Mouse (Mus musculus) hindbrain, embryonic 12.5 days (tissue): ENCODE measurements at regions not wholly inside any gene's neighbourhood (a gene's known extent, or its start where the extent isn't known, plus 50 kb on each side); places are given as distances from the start of the nearest gene placed in this dataset.

Experiments
- ATAC-seq: fragments of 200-750 bp; cut with Nextera tagmentation; 2 replicates; pipeline ENCODE4 v1.8.0; 2017; ENCODE audit warnings: moderate TSS enrichment; ENCODE audit not compliant: low FRiP score
- H3K27ac ChIP-seq: fragments of 300-500 bp; sonication (generic); 2 replicates; pipeline ENCODE4 v1.5.1; 2016; ENCODE audit warnings: mild to moderate bottlenecking
- H3K27me3 ChIP-seq: fragments of 300-500 bp; sonication (generic); 2 replicates; pipeline ENCODE4 v1.6.1; 2016; ENCODE audit warnings: mild to moderate bottlenecking
- H3K36me3 ChIP-seq: fragments of 300-500 bp; sonication (generic); 2 replicates; pipeline ENCODE4 v1.6.1; 2016; ENCODE audit warnings: mild to moderate bottlenecking
- H3K4me1 ChIP-seq: fragments of 300-500 bp; sonication (generic); 2 replicates; pipeline ENCODE4 v1.6.1; 2016
- H3K4me2 ChIP-seq: fragments of 300-500 bp; sonication (generic); replicated peaks from 2 replicates; pipeline ENCODE4 v1.6.1; 2016; ENCODE audit warnings: mild to moderate bottlenecking
- H3K4me3 ChIP-seq: fragments of 300-500 bp; sonication (generic); 2 replicates; pipeline ENCODE4 v1.5.1; 2016; ENCODE audit warnings: mild to moderate bottlenecking
- H3K9ac ChIP-seq: fragments of 300-500 bp; sonication (generic); 2 replicates; pipeline ENCODE4 v1.6.1; 2016; ENCODE audit warnings: mild to moderate bottlenecking, moderate library complexity
- H3K9me3 ChIP-seq: fragments of 300-500 bp; sonication (generic); replicated peaks from 2 replicates; pipeline ENCODE4 v1.6.1; 2016; ENCODE audit warnings: mild to moderate bottlenecking
- WGBS: fragments of 180-500 bp; shearing (Covaris S2); methylation state at CpG from one replicate; pipeline ENCODE4 v1.1.7; 2016; 5-methylcytosine and 5-hydroxymethylcytosine counted together

DNA sequence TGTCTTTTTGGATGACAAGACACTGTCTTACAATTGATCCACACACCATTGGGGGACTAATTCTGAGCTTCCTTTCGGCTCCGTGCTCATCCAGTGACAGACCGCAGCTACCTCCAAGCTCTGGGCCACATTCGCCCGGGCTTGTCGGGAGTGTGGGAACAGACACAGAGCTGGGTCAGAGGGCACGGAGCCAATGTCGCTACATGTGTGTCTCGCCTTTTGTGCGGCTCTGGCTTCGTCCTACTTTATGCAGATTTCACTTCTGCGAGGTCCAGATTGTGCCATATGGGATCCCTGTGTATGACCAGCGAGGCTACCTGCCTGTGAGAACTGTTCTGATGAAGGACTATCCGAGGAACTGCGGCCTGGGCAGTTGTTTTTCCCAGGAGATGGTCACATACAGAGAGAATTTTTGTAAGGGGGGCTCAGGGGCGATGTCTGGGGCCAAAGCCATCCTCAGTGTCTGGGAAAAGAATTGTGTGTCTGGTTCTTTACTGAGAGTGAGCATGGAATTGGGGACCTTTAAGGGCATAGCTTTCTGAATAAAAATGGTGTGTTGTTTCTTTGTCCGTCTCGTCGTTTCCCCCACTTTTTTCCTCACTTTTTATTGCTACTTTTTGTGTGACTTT is 182.6 kb downstream of the Tmem161b start:
- 38% methylated on average over 19 of the region's 19 CpGs for WGBS
- no peak overlapping the region for H3K4me3 ChIP-seq
- H3K4me1 ChIP-seq, result peaks cover 13% of the 10 kb centered on the region
- no peaks in the 10 kb centered on the region for H3K27me3 ChIP-seq
- peak overlapping the region; percentile 33 for H3K4me2 ChIP-seq
- no peaks in the 10 kb centered on the region for H3K36me3 ChIP-seq
- peak overlapping the region; percentile 81 for H3K27ac ChIP-seq
- no peak overlapping the region for H3K9ac ChIP-seq
- no peaks in the 10 kb centered on the region for H3K9me3 ChIP-seq
- ATAC-seq, result peak; percentile 92

DNA sequence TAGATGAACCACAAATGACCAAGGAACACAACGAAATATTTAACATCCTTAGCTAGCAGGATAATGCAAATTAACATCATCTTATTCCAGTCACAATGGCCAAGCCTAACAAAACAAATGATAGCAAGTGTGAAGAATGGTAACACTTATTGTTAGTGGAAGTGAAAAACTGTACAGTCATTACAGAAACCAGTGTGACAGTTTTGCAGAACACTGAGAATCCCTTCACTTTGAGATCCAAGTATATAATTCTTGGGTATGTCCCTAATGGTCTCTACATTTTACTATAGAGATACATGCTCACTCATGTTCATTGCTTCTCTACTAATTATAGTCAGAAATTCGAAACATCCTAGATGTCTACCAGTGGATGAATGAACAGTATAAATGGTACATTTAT is 212.3 kb downstream of the Tmem161b start:
- 89% methylated on average over 2 of the region's 2 CpGs for WGBS
- H3K27ac ChIP-seq, result no peak overlapping the region
- no peaks in the 10 kb centered on the region for H3K9me3 ChIP-seq
- no peaks in the 10 kb centered on the region for H3K4me1 ChIP-seq
- H3K4me3 ChIP-seq, result no peak overlapping the region
- no peak overlapping the region for H3K4me2 ChIP-seq
- H3K27me3 ChIP-seq, result no peaks in the 10 kb centered on the region
- no peak for ATAC-seq
- no peak overlapping the region for H3K9ac ChIP-seq
- no peaks in the 10 kb centered on the region for H3K36me3 ChIP-seq

DNA sequence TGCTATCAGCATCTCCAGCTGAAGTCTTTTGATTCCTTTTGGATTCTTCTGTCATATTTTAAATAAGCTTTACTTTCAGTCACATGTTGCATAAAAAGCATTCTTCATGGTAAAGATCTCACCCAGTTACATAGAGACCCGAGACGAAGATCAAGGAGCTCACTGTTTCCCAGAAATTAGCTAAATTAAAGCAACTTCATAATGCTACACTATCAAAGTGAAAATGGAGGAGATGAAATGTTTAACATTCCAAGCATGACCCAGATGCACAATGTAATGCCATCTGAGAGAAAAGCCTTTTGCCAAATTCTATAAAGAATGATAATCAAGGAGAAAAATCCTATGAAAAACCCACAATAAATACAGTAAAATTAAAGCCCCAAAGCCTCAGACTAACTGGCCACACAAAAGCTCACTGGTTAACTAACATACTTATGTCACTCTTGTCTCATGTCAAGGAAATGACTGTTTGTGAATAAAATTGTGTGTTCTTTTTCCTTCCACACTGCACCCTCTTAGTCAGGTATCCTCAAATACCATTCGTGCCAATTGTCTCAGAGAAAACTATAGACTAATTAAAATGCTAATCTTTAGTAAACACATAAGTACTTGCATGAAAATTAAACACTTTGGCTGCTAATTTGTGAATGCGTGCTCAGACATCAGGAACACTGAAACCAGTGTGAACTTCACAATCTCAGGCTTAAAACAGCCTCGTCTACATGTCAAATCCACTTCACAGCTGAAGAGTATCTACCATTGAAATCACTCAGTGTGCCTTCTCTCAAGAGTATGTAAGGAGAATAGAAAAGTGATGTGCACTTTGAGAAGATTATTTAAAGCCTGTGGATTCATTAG is 215.7 kb downstream of the Tmem161b start:
- no peak overlapping the region for H3K4me2 ChIP-seq
- ATAC-seq, result no peak
- H3K27ac ChIP-seq, result no peak overlapping the region
- H3K9me3 ChIP-seq, result no peaks in the 10 kb centered on the region
- H3K9ac ChIP-seq, result no peak overlapping the region
- 72% methylated on average over 5 of the region's 5 CpGs for WGBS
- no peaks in the 10 kb centered on the region for H3K4me1 ChIP-seq
- no peaks in the 10 kb centered on the region for H3K36me3 ChIP-seq
- no peaks in the 10 kb centered on the region for H3K27me3 ChIP-seq
- no peak overlapping the region for H3K4me3 ChIP-seq

DNA sequence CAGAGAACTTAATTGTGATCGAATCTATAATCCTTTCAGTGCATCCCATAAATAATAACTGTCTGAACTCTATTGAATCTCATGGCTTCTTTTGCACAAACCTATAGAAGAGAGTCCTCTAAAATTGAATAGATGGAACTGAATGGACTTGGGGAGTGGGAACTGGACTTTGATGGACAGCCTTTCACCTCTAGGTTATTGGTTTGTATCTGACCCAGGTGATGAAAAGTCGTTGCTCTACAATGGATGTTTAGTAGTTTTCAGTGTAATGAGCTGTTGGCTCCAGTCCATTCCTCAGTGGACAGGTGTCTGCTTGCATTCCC is 216.3 kb downstream of the Tmem161b start:
- H3K9ac ChIP-seq, result no peak overlapping the region
- no peak overlapping the region for H3K27ac ChIP-seq
- WGBS, result 75% methylated on average over 2 of the region's 2 CpGs
- no peaks in the 10 kb centered on the region for H3K4me1 ChIP-seq
- no peak for ATAC-seq
- no peak overlapping the region for H3K4me2 ChIP-seq
- no peaks in the 10 kb centered on the region for H3K9me3 ChIP-seq
- no peaks in the 10 kb centered on the region for H3K36me3 ChIP-seq
- no peak overlapping the region for H3K4me3 ChIP-seq
- H3K27me3 ChIP-seq, result no peaks in the 10 kb centered on the region

DNA sequence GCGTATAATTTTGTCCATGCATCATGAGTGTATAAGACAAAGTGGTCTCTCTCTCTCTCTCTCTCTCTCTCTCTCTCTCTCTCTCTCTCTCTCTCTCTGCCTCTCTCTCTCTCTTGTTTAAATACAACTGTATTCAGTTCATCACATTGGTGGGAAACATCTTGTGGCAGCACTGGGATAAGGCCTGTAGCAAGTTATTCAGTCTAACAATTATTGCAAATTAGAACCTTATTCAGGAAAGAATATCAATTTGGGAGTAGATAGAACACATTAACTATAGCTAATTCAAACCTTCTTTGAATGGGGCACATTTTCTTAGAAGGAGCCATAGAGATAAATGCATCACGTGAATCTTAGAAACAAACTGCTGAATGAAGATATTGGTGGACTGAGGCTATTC is 226.4 kb downstream of the Tmem161b start:
- Histone ChIP-seq H3K9me3 (no peaks in the 10 kb centered on the region), H3K4me1 (no peaks in the 10 kb centered on the region), H3K27ac (peak overlapping the region; percentile 66), H3K27me3 (no peaks in the 10 kb centered on the region), H3K9ac (no peak overlapping the region), H3K4me2 (no peak overlapping the region), H3K36me3 (no peaks in the 10 kb centered on the region), H3K4me3 (no peak overlapping the region)
- WGBS, result 47% methylated on average over 2 of the region's 2 CpGs
- no peak; the same call in 1 of the 2 replicates for ATAC-seq

DNA sequence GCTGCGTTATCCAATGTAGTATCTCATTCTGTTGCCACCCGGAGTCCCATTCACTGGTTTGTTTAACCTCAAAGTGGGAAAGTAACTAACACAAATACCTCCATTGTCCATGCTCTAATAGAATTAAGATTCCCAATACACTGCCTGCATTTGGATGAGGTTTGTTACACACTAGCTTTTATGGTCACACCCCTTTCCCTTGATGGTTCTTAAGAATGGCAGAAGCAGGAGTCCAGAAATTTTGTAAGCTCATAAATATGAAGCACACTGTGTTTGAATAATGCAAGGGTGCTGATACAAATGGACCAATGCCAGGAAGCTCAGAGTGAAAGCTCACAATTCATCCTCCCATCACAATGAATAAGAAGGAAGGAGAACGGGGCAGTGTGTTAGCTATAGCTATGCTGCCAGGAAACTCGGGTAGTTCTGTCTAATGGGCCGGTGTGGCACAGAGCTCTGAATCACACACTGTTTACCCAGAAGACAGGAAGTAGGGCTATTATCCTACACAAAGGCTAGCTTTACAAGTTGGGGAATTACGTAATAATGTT is 227.0 kb downstream of the Tmem161b start:
- H3K9ac ChIP-seq, result no peak overlapping the region
- H3K27ac ChIP-seq, result peak overlapping the region; percentile 70
- no peaks in the 10 kb centered on the region for H3K9me3 ChIP-seq
- no peaks in the 10 kb centered on the region for H3K4me1 ChIP-seq
- H3K27me3 ChIP-seq, result no peaks in the 10 kb centered on the region
- no peaks in the 10 kb centered on the region for H3K36me3 ChIP-seq
- ATAC-seq, result peak; percentile 98
- 39% methylated on average over 6 of the region's 6 CpGs for WGBS
- H3K4me2 ChIP-seq, result no peak overlapping the region
- no peak overlapping the region for H3K4me3 ChIP-seq
